Mouse (Mus musculus): ENCODE results near the gene Sdk2. TPM values are rescaled to one million over a fixed set of nuclear protein-coding genes. Genes with fewer than 3 reads are reported as not detected.

The Sdk2 gene
- total and polyA plus RNA-seq, 3 experiments = 0.13 TPM; not detected in 2

- no peaks in the 10 kb centered on the region for H3K27me3 ChIP-seq (ENCODE audit: control insufficient read depth in 1 of 2, insufficient read depth in 2 of 2, low read length in 2 of 2)
- no peaks in the 10 kb centered on the region for H3K36me3 ChIP-seq (ENCODE audit: control insufficient read depth in 1 of 2, insufficient read depth in 2 of 2, low read length in 2 of 2)
- no peak overlapping the region for H3K4me3 ChIP-seq (ENCODE audit: control insufficient read depth in 1 of 2, insufficient read depth in 1 of 2, low read depth in 2 of 2, low read length in 2 of 2)
- H3K79me2 ChIP-seq (ENCODE audit: control insufficient read depth, insufficient read depth, low read length, poor library complexity) = no peaks in the 10 kb centered on the region
- no peak overlapping the region for H3K9ac ChIP-seq (ENCODE audit: control insufficient read depth, low read depth, low read length, poor library complexity, severe bottlenecking)
- no peak overlapping the region for H3K27ac ChIP-seq (ENCODE audit: control insufficient read depth, low read depth, low read length)
- H3K9me3 ChIP-seq (replicated peaks; ENCODE audit: insufficient read depth, low read length) = no peaks in the 10 kb centered on the region
- no peaks in the 10 kb centered on the region for H3K4me1 ChIP-seq (ENCODE audit: control insufficient read depth in 1 of 2, insufficient read depth in 2 of 2, low read length in 2 of 2)
- TF ChIP-seq GATA1 (IDR thresholded peaks at IDR 0.05; ENCODE audit: low read depth, low read length) (no peak), POLR2A (IDR thresholded peaks at IDR 0.05; ENCODE audit: control insufficient read depth in 1 of 2, insufficient read depth in 1 of 2, low read depth in 1 of 2, low read length in 2 of 2, poor library complexity in 1 of 2) (no peak), ZC3H11A (IDR thresholded peaks at IDR 0.05; ENCODE audit: low read depth, low read length) (no peak), JUND (IDR thresholded peaks at IDR 0.05; ENCODE audit: low read depth, low read length) (no peak), MXI1 (IDR thresholded peaks at IDR 0.05; ENCODE audit: low read depth, low read length) (no peak), USF2 (IDR thresholded peaks at IDR 0.05; ENCODE audit: borderline replicate concordance in 1 of 2, insufficient read depth in 1 of 2, low read depth in 1 of 2, low read length in 2 of 2) (no peak), EP300 (IDR thresholded peaks at IDR 0.05; ENCODE audit: low read depth in 1 of 2, low read length in 2 of 2) (no peak), BHLHE40 (IDR thresholded peaks at IDR 0.05; ENCODE audit: borderline replicate concordance, low read depth, low read length) (no peak), USF1 (IDR thresholded peaks at IDR 0.05; ENCODE audit: low read depth, low read length) (no peak), RAD21 (IDR thresholded peaks at IDR 0.05; ENCODE audit: low read depth, low read length) (no peak), SMC3 (IDR thresholded peaks at IDR 0.05; ENCODE audit: low read depth, low read length) (no peak)
- no peak for DNase-seq (ENCODE audit: low read depth, low spot score)
Measured at GRCm38 (mm10) chr11:114093636-114094035, 26.8 kb upstream of the Sdk2 start.

GRCm38 (mm10) chr11:114093175-114093574 is 26.3 kb upstream of the Sdk2 start:
- H3K9ac ChIP-seq (ENCODE audit: control insufficient read depth, low read depth, low read length, poor library complexity, severe bottlenecking) = no peak overlapping the region
- no peak overlapping the region for H3K4me3 ChIP-seq (ENCODE audit: control insufficient read depth in 1 of 2, insufficient read depth in 1 of 2, low read depth in 2 of 2, low read length in 2 of 2)
- TF ChIP-seq MYB (IDR thresholded peaks at IDR 0.05; ENCODE audit: low read depth, low read length) (no peak), HCFC1 (IDR thresholded peaks at IDR 0.05; ENCODE audit: low read depth, low read length) (no peak), MXI1 (IDR thresholded peaks at IDR 0.05; ENCODE audit: low read depth, low read length) (no peak), EP300 (IDR thresholded peaks at IDR 0.05; ENCODE audit: low read depth in 1 of 2, low read length in 2 of 2) (no peak), KAT2A (conservative IDR thresholded peaks at IDR 0.05; ENCODE audit: low read depth, low read length) (no peak), ETS1 (IDR thresholded peaks at IDR 0.05; ENCODE audit: low read depth, low read length) (no peak), USF2 (IDR thresholded peaks at IDR 0.05; ENCODE audit: borderline replicate concordance in 1 of 2, insufficient read depth in 1 of 2, low read depth in 1 of 2, low read length in 2 of 2) (no peak), NELFE (IDR thresholded peaks at IDR 0.05; ENCODE audit: low read depth, low read length) (no peak), ZC3H11A (IDR thresholded peaks at IDR 0.05; ENCODE audit: low read depth, low read length) (no peak), TCF12 (IDR thresholded peaks at IDR 0.05; ENCODE audit: low read depth, low read length) (no peak), POLR2AphosphoS5 (IDR thresholded peaks at IDR 0.05; ENCODE audit: borderline replicate concordance, low read depth, low read length) (no peak), MAZ (IDR thresholded peaks at IDR 0.05; ENCODE audit: low read depth, low read length) (no peak), TBP (IDR thresholded peaks at IDR 0.05; ENCODE audit: low read depth, low read length) (no peak), E2F4 (IDR thresholded peaks at IDR 0.05; ENCODE audit: borderline replicate concordance, low read depth, low read length) (no peak)
- no peaks in the 10 kb centered on the region for H3K36me3 ChIP-seq (ENCODE audit: control insufficient read depth in 1 of 2, insufficient read depth in 2 of 2, low read length in 2 of 2)
- no peak for DNase-seq (ENCODE audit: low read depth, low spot score)
- H3K27me3 ChIP-seq (ENCODE audit: control insufficient read depth in 1 of 2, insufficient read depth in 2 of 2, low read length in 2 of 2) = no peaks in the 10 kb centered on the region
- H3K27ac ChIP-seq (ENCODE audit: control insufficient read depth, low read depth, low read length) = no peak overlapping the region
- H3K4me1 ChIP-seq (ENCODE audit: control insufficient read depth in 1 of 2, insufficient read depth in 2 of 2, low read length in 2 of 2) = no peaks in the 10 kb centered on the region
- no peaks in the 10 kb centered on the region for H3K9me3 ChIP-seq (replicated peaks; ENCODE audit: insufficient read depth, low read length)
- H3K79me2 ChIP-seq (ENCODE audit: control insufficient read depth, insufficient read depth, low read length, poor library complexity) = no peaks in the 10 kb centered on the region
